Mouse (Mus musculus) embryonic facial prominence, embryonic 14.5 days (tissue): ENCODE results near the gene Plekhh3. TPM values are rescaled to one million over a fixed set of nuclear protein-coding genes. Genes with fewer than 3 reads are reported as not detected.

Source experiments
- ATAC-seq: fragments of 200-750 bp; cut with Nextera tagmentation; 2 replicates; pipeline ENCODE4 v1.8.0; 2017; ENCODE audit warnings: low read depth, moderate number of reproducible peaks, moderate TSS enrichment
- DNase-seq: peaks from one replicate; pipeline ENCODE4 v3.0.0-alpha.2; 2015; ENCODE audit warnings: low spot score
- H3K27ac ChIP-seq: fragments of 300-500 bp; sonication (generic); replicated peaks from 2 replicates; pipeline ENCODE4 v1.5.1; 2014; ENCODE audit warnings: low read depth, mild to moderate bottlenecking, low read length, moderate library complexity
- H3K27me3 ChIP-seq: fragments of 300-500 bp; sonication (generic); replicated peaks from 2 replicates; pipeline ENCODE4 v1.6.1; 2014; ENCODE audit warnings: low read length; ENCODE audit not compliant: control insufficient read depth, insufficient read depth
- H3K36me3 ChIP-seq: fragments of 300-500 bp; sonication (generic); 2 replicates; pipeline ENCODE4 v1.6.1; 2014; ENCODE audit warnings: low read length, mixed read lengths; ENCODE audit not compliant: control insufficient read depth, insufficient read depth
- H3K4me1 ChIP-seq: fragments of 300-500 bp; sonication (generic); 2 replicates; pipeline ENCODE4 v1.6.1; 2014; ENCODE audit warnings: antibody characterized with exemption, low read length; ENCODE audit not compliant: control insufficient read depth, insufficient read depth
- H3K4me2 ChIP-seq: fragments of 300-500 bp; sonication (generic); 2 replicates; pipeline ENCODE4 v1.6.1; 2014; ENCODE audit warnings: low read depth, mild to moderate bottlenecking, low read length, moderate library complexity, mixed read lengths
- H3K4me3 ChIP-seq: fragments of 300-500 bp; sonication (generic); 2 replicates; pipeline ENCODE4 v1.5.1; 2014; ENCODE audit warnings: low read depth, mild to moderate bottlenecking, low read length
- H3K9ac ChIP-seq: fragments of 300-500 bp; sonication (generic); 2 replicates; pipeline ENCODE4 v1.6.1; 2014; ENCODE audit warnings: low read depth, mild to moderate bottlenecking, low read length, moderate library complexity, mixed read lengths
- H3K9me3 ChIP-seq: fragments of 300-500 bp; sonication (generic); 2 replicates; pipeline ENCODE4 v1.6.1; 2016; ENCODE audit warnings: low read length; ENCODE audit not compliant: control insufficient read depth
- WGBS: fragments of 180-500 bp; shearing (Covaris S2); extraction: QIAGEN DNeasy Blood & Tissue Kit; methylation state at CpG from one replicate; pipeline ENCODE4 v1.1.7; 2014; 5-methylcytosine and 5-hydroxymethylcytosine counted together
- polyA plus RNA-seq: library from polyadenylated mRNA; unstranded; fragments of >200 nt; fragmentation: Nextera tagmentation; extraction: Ambion mirVana; gene quantifications from 2 replicates; pipeline ENCODE4 v1.2.1, GENCODE M21; 2014

Plekhh3 gene
- polyA plus RNA-seq, 1 experiment from 2014 or later, result 17.7 TPM

- ATAC-seq (no peak), DNase-seq (no peak)
- Histone ChIP-seq H3K4me1 (peaks cover 8% of the 10 kb centered on the region; the same call in 1 of the 2 replicates), H3K9me3 (no peaks in the 10 kb centered on the region), H3K4me3 (no peak overlapping the region), H3K27me3 (peaks cover 5% of the 10 kb centered on the region; the same call in 1 of the 2 replicates), H3K9ac (no peak overlapping the region), H3K4me2 (no peak overlapping the region), H3K27ac (no peak overlapping the region), H3K36me3 (no peaks in the 10 kb centered on the region)
- WGBS, result 78% methylated on average over 8 of the region's 8 CpGs
These were observed 30.1 kb downstream of the Plekhh3 start for GRCm38 (mm10) chr11:101141088-101141487.

- WGBS, result 44% methylated on average over 26 of the region's 27 CpGs
- peaks cover 5% of the 10 kb centered on the region; the same call in 1 of the 2 replicates for H3K27me3 ChIP-seq
- no peaks in the 10 kb centered on the region for H3K36me3 ChIP-seq
- peaks cover 8% of the 10 kb centered on the region; the same call in 1 of the 2 replicates for H3K4me1 ChIP-seq
- no peak overlapping the region for H3K27ac ChIP-seq
- DNase-seq, result peak; percentile 85
- peak overlapping the region; percentile 52 for H3K4me2 ChIP-seq
- ATAC-seq, result peak; percentile 58
- H3K4me3 ChIP-seq, result peak overlapping the region; percentile 29
- H3K9ac ChIP-seq, result peak overlapping the region; percentile 42; the same call in 1 of the 2 replicates
- H3K9me3 ChIP-seq, result no peaks in the 10 kb centered on the region
These were observed 30.9 kb downstream of the Plekhh3 start for GRCm38 (mm10) chr11:101140164-101140819.

GRCm38 (mm10) chr11:101138536-101139181, 32.5 kb downstream of the Plekhh3 start:
- Histone ChIP-seq H3K36me3 (no peaks in the 10 kb centered on the region), H3K4me2 (peak overlapping the region; percentile 33), H3K27ac (no peak overlapping the region; the same call in 1 of the 2 replicates), H3K9me3 (no peaks in the 10 kb centered on the region), H3K9ac (peak overlapping the region; percentile 42; the same call in 1 of the 2 replicates), H3K4me3 (no peak overlapping the region), H3K4me1 (peaks cover 5% of the 10 kb centered on the region; the same call in 1 of the 2 replicates), H3K27me3 (peaks cover 5% of the 10 kb centered on the region; the same call in 1 of the 2 replicates)
- DNase-seq, result peak; percentile 75
- peak; percentile 55 for ATAC-seq
- 24% methylated on average over 15 of the region's 15 CpGs for WGBS

DNA sequence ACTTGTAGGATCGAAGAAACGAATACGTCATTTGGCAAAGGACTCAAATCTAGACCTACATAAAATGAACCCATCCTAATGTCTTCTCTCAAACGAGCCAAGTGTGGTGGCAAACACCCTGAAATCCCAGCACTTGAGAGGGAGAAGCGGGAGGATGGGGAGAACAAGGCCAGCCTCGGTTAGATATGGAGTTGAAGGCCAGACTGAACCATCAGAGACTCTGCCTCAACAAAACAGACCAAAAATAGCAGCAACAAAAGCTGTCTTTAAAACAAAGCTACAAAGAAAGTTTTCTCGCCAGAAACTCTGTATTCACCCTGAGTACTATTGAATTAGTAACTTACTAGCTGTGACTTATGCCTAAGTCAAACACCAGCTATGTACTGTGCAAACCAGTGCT, 34.2 kb downstream of the Plekhh3 start:
- DNase-seq (no peak), ATAC-seq (no peak)
- Histone ChIP-seq H3K27ac (no peak overlapping the region), H3K36me3 (no peaks in the 10 kb centered on the region), H3K9me3 (no peaks in the 10 kb centered on the region), H3K9ac (no peak overlapping the region), H3K27me3 (peaks cover 5% of the 10 kb centered on the region; the same call in 1 of the 2 replicates), H3K4me2 (no peak overlapping the region), H3K4me3 (no peak overlapping the region), H3K4me1 (0 out of 2 replicates have a peak, but pooled peaks cover 5% of the 10 kb centered on the region)
- WGBS, result 79% methylated on average over 7 of the region's 7 CpGs

DNA sequence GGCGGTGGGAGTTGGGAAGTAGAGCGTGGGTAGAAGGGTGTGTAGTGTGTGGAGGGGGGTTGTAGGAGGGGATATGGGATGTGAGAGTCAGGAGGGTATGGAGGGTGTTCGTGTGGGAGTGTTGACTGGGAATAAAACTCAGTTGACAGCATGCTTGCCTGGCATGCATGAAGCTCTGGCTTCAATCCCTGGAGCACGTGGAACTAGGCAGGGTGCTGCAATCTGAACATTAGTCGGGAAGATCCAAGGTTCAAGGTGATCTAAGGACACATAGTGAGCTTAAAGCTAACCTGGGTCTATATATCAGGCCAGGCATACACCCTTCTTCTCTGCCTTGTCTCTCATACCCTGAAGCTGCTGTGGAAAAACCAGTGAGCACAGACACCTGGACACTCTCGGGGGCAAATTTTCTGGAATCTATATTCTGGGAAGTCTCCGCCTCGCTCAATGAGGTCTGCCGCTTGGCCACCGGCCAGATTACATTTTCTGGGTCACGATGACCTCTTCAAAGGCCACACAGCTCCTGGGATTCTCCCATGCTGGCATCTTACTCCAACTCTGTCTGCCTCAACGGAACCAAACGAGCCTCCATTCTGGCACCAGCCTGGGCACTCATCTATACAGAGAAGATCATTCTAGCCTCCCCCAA, 36.8 kb downstream of the Plekhh3 start:
- Histone ChIP-seq H3K4me3 (no peak overlapping the region), H3K9me3 (0 out of 2 replicates have a peak, but pooled peaks cover 4% of the 10 kb centered on the region), H3K9ac (no peak overlapping the region), H3K4me1 (0 out of 2 replicates have a peak, but pooled peaks cover 5% of the 10 kb centered on the region), H3K27me3 (no peaks in the 10 kb centered on the region), H3K27ac (no peak overlapping the region), H3K4me2 (no peak overlapping the region), H3K36me3 (no peaks in the 10 kb centered on the region)
- WGBS, result 72% methylated on average over 13 of the region's 13 CpGs
- DNase-seq (no peak), ATAC-seq (no peak)

GRCm38 (mm10) chr11:101133037-101133436, 38.1 kb downstream of the Plekhh3 start:
- Histone ChIP-seq H3K4me3 (no peak overlapping the region), H3K36me3 (no peaks in the 10 kb centered on the region), H3K27ac (no peak overlapping the region), H3K9ac (no peak overlapping the region), H3K4me1 (no peaks in the 10 kb centered on the region), H3K9me3 (0 out of 2 replicates have a peak, but pooled peaks cover 4% of the 10 kb centered on the region), H3K4me2 (no peak overlapping the region), H3K27me3 (no peaks in the 10 kb centered on the region)
- DNase-seq (no peak), ATAC-seq (no peak)
- WGBS, result 74% methylated on average over 12 of the region's 12 CpGs

DNA sequence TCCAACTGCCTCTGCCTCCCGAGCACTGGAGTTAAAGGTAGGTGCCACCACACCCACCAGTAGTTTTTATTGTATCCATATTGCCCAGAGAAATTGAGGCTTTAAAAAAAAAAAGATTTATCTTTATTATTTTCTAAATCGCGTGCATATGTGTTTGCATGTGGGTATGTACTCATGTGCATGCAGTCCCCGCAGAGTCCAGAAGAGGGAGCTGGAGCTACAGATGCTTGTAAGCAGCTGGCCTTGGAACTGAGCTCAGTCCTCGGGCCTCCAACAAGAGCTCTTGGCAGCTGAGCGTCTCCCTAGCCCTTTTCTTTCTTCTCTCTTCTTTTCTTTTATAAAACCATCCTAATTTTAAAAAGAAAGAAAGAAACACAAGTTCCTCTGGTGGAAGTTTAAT, 39.5 kb downstream of the Plekhh3 start:
- no peak for DNase-seq
- ATAC-seq, result no peak
- no peak overlapping the region for H3K4me3 ChIP-seq
- peaks cover 7% of the 10 kb centered on the region; the same call in 1 of the 2 replicates for H3K36me3 ChIP-seq
- no peaks in the 10 kb centered on the region for H3K4me1 ChIP-seq
- no peaks in the 10 kb centered on the region for H3K27me3 ChIP-seq
- 89% methylated on average over 6 of the region's 6 CpGs for WGBS
- no peak overlapping the region for H3K4me2 ChIP-seq
- 0 out of 2 replicates have a peak, but pooled peaks cover 4% of the 10 kb centered on the region for H3K9me3 ChIP-seq
- H3K27ac ChIP-seq, result no peak overlapping the region
- no peak overlapping the region for H3K9ac ChIP-seq

DNA sequence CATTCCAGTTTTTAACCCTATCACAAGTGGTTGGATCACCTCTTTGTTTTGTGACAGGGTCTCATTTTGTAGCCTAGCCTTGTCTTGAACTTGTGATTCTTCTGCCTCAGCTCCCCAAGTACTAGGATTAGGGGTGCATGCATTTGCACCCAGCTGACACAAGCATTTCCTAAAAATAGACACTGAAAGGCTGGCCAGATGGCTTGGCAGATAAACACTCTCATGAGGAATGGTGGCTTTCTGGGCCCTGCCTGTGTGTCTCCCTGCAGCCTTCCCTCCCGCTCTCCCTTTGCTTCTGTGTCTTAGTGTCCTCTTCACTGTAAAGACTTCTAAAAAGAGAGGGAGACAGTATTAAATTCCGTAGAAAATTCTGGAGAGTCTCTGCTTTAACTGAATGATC, 40.0 kb downstream of the Plekhh3 start:
- 0 out of 2 replicates have a peak, but pooled peaks cover 4% of the 10 kb centered on the region for H3K9me3 ChIP-seq
- WGBS, result 87% methylated on average over 2 of the region's 2 CpGs
- H3K4me2 ChIP-seq, result no peak overlapping the region
- peaks cover 12% of the 10 kb centered on the region for H3K36me3 ChIP-seq
- no peak overlapping the region for H3K27ac ChIP-seq
- H3K4me1 ChIP-seq, result no peaks in the 10 kb centered on the region
- DNase-seq (no peak), ATAC-seq (no peak)
- no peaks in the 10 kb centered on the region for H3K27me3 ChIP-seq
- no peak overlapping the region for H3K4me3 ChIP-seq
- no peak overlapping the region for H3K9ac ChIP-seq
